10 mouse cellular contexts compared by ENCODE assay signal in the genomic region with DNA sequence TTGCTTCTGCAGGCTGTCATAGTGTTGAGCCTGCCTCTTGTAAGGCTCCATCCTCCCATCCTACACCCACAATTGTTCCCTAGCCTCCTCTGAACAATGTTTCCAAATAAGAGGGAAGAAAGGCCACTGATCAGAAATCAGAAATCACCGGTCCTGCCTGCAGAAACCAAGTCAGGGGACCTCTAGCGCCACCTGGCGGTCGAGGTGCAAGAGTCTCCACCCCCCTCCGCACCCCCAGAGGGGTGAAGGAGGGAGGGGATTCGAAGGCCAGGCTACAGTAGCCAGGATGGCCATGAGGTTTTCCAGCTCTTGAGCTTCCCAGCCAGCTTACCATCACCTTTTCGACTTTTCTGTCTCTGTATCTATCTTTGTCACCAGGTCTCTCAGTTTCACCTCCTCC. TPM values are rescaled to one million over a fixed set of nuclear protein-coding genes. Genes with fewer than 3 reads are reported as not detected.
A peak's percentile ranks its signal among the peaks of the same experiment; 100 is the strongest.
DNase-seq lines count a peak whose midpoint lies in the region; ATAC-seq and TF ChIP-seq lines count a peak whose summit lies in the region.
"Had no signal": no experiment of that assay in that cellular context is flagged by ENCODE, and none has a peak within 500 bp of the region (broad histone marks: within the 10 kb centered on the region; RNA-seq: fewer than 3 reads in every experiment).

No protein-coding gene starts in this region.

- H3K27ac ChIP-seq in lung, postnatal 0 days (ENCODE audit: low read length), result no peak overlapping the region
- H3K27ac ChIP-seq: heart, embryonic 15.5 days; stomach, embryonic 15.5 days had no signal

- TF ChIP-seq CTCF in lung, postnatal 0 days (IDR thresholded peaks at IDR 0.05), result peak; percentile 90

- H3K9ac ChIP-seq in lung, postnatal 0 days (replicated peaks; ENCODE audit: low read depth), result no peak overlapping the region
- H3K9ac ChIP-seq: heart, embryonic 15.5 days; stomach, embryonic 15.5 days had no signal

- H3K36me3 ChIP-seq in lung, postnatal 0 days (ENCODE audit: insufficient read depth, low read length), result no peaks in the 10 kb centered on the region
- H3K36me3 ChIP-seq: heart, embryonic 15.5 days; stomach, embryonic 15.5 days had no signal

- DNase-seq in 3T3-L1 (ENCODE audit: low read depth, low spot score), result peak; percentile 57
- DNase-seq in brain, adult 2 months (ENCODE audit: low read depth, low spot score), result peak; percentile 86
- peak; percentile 76 for DNase-seq in induced T-regulatory cell, adult 2 months (ENCODE audit: low read depth)
- peak; percentile 53 for DNase-seq in lung, postnatal 0 days (ENCODE audit: low spot score)
- DNase-seq in right cerebral cortex, adult 2 months (ENCODE audit: low spot score in 2 of 2), result peak; percentile 76 to 81
- DNase-seq in urinary bladder, postnatal 25 days (ENCODE audit: low spot score), result peak; percentile 72

- TF ChIP-seq EP300 in lung, postnatal 0 days (IDR thresholded peaks at IDR 0.05), result no peak

- no peaks in the 10 kb centered on the region for H3K4me1 ChIP-seq in lung, postnatal 0 days (ENCODE audit: insufficient read depth, low read depth, low read length)
- H3K4me1 ChIP-seq: heart, embryonic 15.5 days; stomach, embryonic 15.5 days had no signal

- H3K27me3 ChIP-seq in lung, postnatal 0 days (replicated peaks; ENCODE audit: insufficient read depth, low read length), result no peaks in the 10 kb centered on the region
- H3K27me3 ChIP-seq: heart, embryonic 15.5 days; stomach, embryonic 15.5 days had no signal

- ATAC-seq in CD4-positive, CD25-positive, alpha-beta regulatory T cell, adult 4 months, result peak; percentile 64
- ATAC-seq in erythroblast, adult 5-6 weeks (replicated peaks; ENCODE audit: low FRiP score, poor library complexity, severe bottlenecking), result peak; percentile 75
- no peak for ATAC-seq in lung, postnatal 0 days

- no peaks in the 10 kb centered on the region for H3K9me3 ChIP-seq in lung, postnatal 0 days (ENCODE audit: low read length)
- H3K9me3 ChIP-seq: heart, embryonic 15.5 days; stomach, embryonic 15.5 days had no signal

- WGBS in lung, postnatal 0 days, result 15% methylated on average over 7 of the region's 7 CpGs

- no peak overlapping the region for H3K4me3 ChIP-seq in lung, postnatal 0 days (ENCODE audit: low read depth, low read length)
- H3K4me3 ChIP-seq: heart, embryonic 15.5 days; stomach, embryonic 15.5 days had no signal

- H3K4me2 ChIP-seq in lung, postnatal 0 days (replicated peaks; ENCODE audit: low read depth, low read length), result no peak overlapping the region
- H3K4me2 ChIP-seq: heart, embryonic 15.5 days; stomach, embryonic 15.5 days had no signal

RNA-seq across cellular contexts. Expression of gene Tollip, which starts 6.6 kb away (rescaled TPM):
- polyA plus RNA-seq in CD4-positive, CD25-positive, alpha-beta regulatory T cell, adult 4 months (2017; shearing (Covaris generic)), result 10 to 100 TPM; 18.5 to 34.9 TPM
- total RNA-seq in erythroblast, adult 5-6 weeks (2015; ENCODE audit: low replicate concordance), result 7.3 and 25.5 TPM in 2 replicates
- 16.4 and 19.4 TPM in 2 replicates for total RNA-seq in erythroblast, adult 5-6 weeks (2017; ENCODE audit: low replicate concordance)
- polyA plus RNA-seq in lung, postnatal 0 days (2015; fragmentation: Nextera tagmentation; extraction: Ambion mirVana), result 44.6 and 46.4 TPM in 2 replicates

RNA-seq across cellular contexts. Expression of gene Brsk2, which starts 24.6 kb away (rescaled TPM):
- under 1 TPM; 0.29 to 0.52 TPM for polyA plus RNA-seq in CD4-positive, CD25-positive, alpha-beta regulatory T cell, adult 4 months (2017; shearing (Covaris generic))
- total RNA-seq in erythroblast, adult 5-6 weeks (2015; ENCODE audit: low replicate concordance), result not detected in 2 replicates
- not detected in 2 replicates for total RNA-seq in erythroblast, adult 5-6 weeks (2017; ENCODE audit: low replicate concordance)
- 0.39 and 0.88 TPM in 2 replicates for polyA plus RNA-seq in lung, postnatal 0 days (2015; fragmentation: Nextera tagmentation; extraction: Ambion mirVana)
